Mouse (Mus musculus): ENCODE data around the gene Sec14l4. TPM values are rescaled to one million over a fixed set of nuclear protein-coding genes. Genes with fewer than 3 reads are reported as not detected.

The Sec14l4 gene
- total RNA-seq, 2 experiments from 2014 or later = 1.7 to 6.7 TPM

DNA sequence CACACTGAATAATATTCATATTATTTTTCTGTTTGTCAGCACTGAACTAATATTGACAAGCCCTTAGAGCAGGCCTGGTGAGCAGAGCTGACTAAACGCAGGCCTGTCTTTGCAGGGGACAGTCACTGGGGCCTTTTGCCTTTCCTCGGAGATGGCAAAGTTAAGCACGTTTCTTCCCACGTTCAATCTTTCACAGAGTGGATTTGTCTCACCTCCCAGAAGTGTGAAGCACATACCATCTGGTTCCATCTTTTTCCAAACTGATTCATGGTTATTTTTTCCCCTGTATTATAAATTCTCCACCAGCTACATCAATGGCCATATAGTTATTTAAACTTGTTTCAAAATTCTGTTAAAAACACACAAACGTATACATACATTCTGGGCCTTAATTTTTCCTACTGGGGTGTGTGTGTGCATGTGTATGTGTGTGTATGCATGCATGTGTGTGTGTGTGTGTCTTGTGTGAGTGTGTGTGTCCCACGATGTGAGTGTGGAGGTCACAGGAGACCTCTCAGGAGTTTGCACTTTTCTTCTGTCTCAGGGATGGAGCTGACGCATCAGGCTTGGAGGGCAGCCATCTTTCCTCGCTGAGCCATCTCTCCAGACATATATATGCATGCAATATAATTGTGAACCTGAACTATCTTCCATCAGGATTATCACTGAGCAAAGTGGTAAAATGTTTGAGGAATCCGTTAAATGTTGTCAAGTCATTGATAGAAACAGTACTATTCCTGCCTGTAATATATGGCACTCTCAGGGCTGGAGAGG lies 3.5 kb upstream of the Sec14l4 start:
- no peak for DNase-seq

DNA sequence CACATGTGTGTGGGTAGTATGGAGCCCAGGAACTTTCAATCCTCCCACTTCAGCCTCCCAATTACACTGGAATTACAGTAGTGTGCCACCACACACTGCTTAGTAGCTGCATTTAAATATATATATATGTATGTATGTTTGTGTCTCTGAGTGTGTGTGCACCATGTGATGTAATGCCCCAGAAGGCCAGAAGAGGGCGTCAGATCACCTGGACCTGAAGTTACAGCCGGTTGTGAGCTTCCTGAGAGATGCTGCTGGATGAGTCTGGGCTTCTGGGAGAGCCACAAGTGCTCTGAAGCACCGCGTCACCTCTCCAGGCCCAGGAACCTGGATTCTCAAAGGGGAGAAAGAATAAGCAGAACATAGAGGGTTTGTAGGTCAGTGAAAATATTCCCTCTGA lies 1.9 kb upstream of the Sec14l4 start:
- DNase-seq = no peak

GRCm38 (mm10) chr11:4031961-4032360 lies 699 bp downstream of the Sec14l4 start:
- peak in 1 of 2 experiments; percentile 24 for DNase-seq

DNA sequence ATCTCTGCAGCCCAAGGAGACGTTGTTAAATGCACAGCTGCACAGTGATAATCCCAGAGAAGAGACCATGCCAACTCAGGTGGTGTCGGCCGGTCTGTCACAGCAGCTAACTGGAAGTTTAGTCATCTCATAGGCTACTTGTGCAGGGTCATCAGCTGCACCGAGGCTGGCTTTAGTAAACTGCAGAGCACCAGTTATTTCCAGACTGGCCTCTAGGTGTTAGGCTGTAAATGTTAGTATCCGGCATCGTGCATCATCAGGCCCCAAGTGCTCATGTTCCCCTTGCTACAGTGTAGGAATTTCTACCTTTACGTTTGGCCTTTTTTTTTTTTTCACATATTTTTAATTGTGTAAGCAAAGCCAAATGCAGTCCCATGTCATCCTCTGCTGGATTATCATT lies 2.2 kb downstream of the Sec14l4 start:
- no peak for DNase-seq

DNA sequence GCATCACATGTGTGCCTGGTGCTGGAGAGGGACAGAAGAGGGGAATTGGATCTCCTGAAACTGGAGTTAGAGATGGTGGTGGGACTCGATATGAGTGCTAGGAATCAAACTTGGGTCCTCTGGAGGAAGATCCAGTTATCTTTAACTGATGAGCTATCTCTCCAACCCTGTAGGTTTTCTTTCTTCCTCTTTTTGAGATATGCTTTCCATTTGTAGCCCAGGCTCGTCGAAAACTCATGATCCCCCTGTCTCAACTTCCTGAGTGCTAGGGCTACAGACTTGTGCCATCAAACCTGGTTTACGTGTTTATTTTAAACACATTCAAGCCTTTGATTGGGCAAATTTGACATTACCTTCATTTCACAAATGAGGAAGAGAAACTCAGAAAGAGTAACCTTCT lies 2.9 kb downstream of the Sec14l4 start:
- DNase-seq = no peak

- DNase-seq = peak in 1 of 2 experiments; percentile 18
Measured at GRCm38 (mm10) chr11:4035116-4035892, 4.0 kb downstream of the Sec14l4 start.

GRCm38 (mm10) chr11:4035916-4036315 lies 4.7 kb downstream of the Sec14l4 start:
- DNase-seq = no peak

- no peak for DNase-seq
Measured at GRCm38 (mm10) chr11:4036365-4037084, 5.3 kb downstream of the Sec14l4 start.

GRCm38 (mm10) chr11:4039951-4040350 lies 8.7 kb downstream of the Sec14l4 start:
- DNase-seq = no peak

DNA sequence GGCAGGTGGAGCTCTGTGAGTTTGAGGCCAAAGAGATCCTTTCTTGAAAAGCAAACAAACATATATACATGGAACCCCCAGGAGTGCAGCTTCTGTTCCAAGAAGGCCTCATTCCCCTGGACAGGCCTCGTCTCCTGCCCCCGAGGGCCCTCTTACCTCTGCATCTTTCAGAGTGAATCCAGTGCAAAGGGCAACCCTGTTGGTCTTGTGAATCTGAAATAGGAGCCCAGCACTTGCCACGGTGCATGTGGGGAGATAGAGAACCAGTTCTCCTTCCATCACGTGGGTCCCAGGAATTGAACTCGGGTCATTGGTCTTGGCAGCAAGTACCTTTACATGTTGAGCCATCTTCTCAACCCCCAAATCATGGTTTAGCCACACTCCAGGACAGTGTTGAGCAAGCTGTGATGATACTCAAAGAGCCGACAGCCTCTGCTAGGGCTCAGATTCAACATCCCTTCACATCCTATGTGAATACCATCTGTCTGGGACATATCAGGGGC lies 9.9 kb downstream of the Sec14l4 start:
- no peak for DNase-seq

- no peak for DNase-seq
Measured at GRCm38 (mm10) chr11:4043081-4043480, 11.8 kb downstream of the Sec14l4 start.

DNA sequence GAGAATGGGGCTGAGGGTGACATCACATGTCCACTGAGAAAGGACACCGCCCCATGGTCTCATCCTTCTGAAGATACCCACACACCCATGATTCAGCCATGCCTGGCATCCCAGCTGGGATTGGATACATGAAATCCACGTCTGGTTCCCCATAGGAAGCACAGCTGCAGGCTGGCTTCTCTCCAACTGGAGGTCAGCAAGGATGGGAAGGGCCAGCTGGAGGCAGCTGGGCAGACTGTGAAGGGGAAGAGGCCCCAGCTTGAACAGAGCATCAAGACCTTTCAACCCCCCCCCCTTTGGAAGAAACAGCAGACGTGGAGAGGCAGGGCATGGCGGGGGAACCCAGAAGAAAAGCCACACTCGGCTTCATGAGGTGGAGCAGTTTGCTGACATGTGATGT lies 15.3 kb downstream of the Sec14l4 start:
- no peak for DNase-seq

DNA sequence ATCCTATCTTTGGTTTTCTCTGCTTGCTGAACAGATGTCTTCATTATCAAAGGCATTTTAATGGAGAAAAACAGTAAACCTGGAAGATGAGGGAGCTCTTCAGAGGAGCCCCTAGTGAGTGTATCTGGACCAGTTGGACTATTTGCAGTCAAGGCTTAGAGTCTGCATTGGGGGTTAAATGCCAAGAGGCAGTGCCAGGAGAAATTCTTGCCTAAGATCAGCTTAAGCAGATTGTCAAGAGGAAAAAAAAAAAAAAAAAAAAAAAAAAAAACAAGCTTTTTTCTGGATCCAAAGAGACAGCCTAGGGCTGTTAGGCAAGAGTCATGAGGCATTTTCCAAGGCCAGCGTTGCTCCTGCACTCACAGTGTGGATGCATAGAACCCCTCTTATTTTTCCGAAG lies 16.5 kb downstream of the Sec14l4 start:
- DNase-seq = no peak

DNA sequence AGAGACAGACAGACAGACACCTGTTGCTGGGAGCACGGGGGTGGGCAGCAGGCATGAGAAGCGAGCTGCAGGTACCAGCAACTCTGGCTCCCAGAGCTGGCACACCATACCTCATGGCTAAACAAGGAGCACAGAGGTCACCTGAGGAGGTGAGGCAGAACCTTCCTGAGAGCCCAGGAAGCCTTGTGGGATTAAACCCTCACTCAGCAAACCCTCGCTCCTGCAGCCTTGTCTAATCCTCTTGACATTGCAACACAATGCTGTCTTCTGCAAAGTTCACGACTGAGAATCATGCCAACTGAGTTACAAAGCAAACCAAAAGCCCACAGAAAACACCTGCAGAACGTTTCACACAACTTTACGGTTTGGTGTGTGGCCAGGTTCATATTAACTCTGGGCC lies 17.2 kb downstream of the Sec14l4 start:
- no peak for DNase-seq

- DNase-seq = peak; percentile 77
Measured at GRCm38 (mm10) chr11:4053586-4053985, 22.3 kb downstream of the Sec14l4 start.

DNA sequence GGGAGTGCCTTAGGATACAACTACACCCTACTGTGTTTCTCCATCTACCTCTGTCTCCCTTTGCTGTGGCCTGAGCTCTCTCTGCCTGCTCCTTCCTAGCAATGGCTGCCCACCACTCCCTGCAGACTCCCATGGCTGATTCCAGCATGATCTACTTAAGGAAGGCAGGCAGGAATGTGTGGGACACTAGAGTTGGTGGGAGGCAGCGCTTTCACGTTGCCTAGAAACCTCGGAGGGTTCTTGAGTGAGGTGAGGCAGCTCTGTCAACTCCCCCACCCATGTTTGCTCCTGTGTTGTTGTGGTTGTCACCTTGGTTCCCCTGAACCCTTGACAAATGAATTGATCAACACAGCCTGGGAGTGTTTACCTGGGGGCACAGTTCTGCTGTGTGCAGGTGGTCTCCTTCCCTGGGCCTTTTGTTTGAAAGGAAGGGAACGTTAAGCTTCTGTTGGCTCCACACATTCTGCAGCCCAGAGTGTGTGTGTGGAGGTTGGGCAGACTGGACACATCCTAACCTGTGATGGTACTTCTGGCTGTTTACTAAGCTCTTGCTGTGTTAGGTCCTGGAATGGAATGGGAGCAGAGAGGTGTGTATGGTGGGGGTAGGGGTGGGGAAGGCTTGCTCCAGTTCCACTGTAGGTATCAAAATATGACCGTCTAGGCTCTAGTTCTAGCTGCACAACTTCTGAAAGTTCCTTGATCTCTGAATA lies 29.8 kb downstream of the Sec14l4 start:
- no peak for DNase-seq

GRCm38 (mm10) chr11:4062523-4062922 lies 31.3 kb downstream of the Sec14l4 start:
- no peak for DNase-seq

DNA sequence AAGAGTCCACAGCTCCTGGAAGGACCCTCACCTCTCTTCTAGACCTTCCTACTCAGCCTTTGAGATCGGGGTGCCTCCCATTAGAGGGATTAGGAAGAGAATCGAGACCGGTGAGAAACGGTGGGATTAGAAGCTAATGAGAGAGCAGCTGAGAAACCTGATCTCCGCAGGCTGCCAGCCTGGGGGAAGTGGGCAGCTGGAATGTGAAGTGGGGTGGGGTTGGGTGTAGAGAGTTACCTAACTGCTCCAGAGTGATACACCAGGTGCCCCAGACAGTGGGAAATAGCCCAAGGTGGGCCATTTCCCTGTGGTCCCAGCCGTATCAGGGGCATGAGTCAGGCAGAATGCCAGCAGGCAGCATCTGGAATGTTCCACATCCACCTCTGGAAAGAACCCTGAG lies 31.7 kb downstream of the Sec14l4 start:
- no peak for DNase-seq

GRCm38 (mm10) chr11:4064627-4065122 lies 33.4 kb downstream of the Sec14l4 start, which contains the start of gene Sec14l3:
Gene Sec14l3 (plus strand): TSS chr11:4064841.
- DNase-seq = no peak

DNA sequence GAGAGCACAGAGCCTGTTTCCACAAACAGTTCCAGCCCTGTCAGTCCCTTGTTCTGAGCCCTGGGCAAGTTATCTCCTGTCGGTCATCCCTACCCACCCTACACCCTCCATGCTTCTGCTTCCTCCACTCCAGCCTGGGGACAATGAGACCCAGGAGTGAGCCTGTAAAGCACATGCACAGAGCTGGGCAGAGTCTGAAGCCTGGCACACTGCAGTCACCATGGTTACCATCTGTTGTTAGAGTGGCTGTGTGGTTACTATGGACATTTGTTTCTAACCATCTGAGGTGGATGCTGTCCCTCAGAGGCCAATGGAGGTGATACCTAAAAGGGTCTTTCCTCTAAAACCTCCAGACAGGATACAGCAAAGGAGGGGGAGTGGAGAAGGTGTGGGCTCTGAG lies 38.4 kb downstream of the Sec14l4 start:
- DNase-seq = no peak

GRCm38 (mm10) chr11:4076633-4077032 lies 45.4 kb downstream of the Sec14l4 start:
- DNase-seq = peak; percentile 74 to 86
